Mouse (Mus musculus) lung, postnatal 25 days (tissue): ENCODE measurements around the gene Ier2.

Source experiments
- DNase-seq: peaks from one replicate; pipeline ENCODE4 v3.0.0; 2022; ENCODE audit warnings: low spot score

The Ier2 gene

GRCm38 (mm10) chr8:84661961-84662571 is 586 bp downstream of the Ier2 start:
- DNase-seq, result peak; percentile 50

- DNase-seq, result peak; percentile 98
These were observed 1.2 kb downstream of the Ier2 start for GRCm38 (mm10) chr8:84661458-84661871.

GRCm38 (mm10) chr8:84660819-84661457 is 1.7 kb downstream of the Ier2 start:
- DNase-seq, result peak; percentile 80

GRCm38 (mm10) chr8:84659936-84660818 is 2.5 kb downstream of the Ier2 start:
- DNase-seq, result peak; percentile 86

GRCm38 (mm10) chr8:84658951-84659350 is 3.7 kb downstream of the Ier2 start:
- DNase-seq, result no peak

- no peak for DNase-seq
These were observed 5.0 kb downstream of the Ier2 start for GRCm38 (mm10) chr8:84657680-84658079.

GRCm38 (mm10) chr8:84657203-84657602 is 5.4 kb downstream of the Ier2 start:
- DNase-seq, result no peak

GRCm38 (mm10) chr8:84656641-84657126 is 6.0 kb downstream of the Ier2 start:
- peak; percentile 95 for DNase-seq

GRCm38 (mm10) chr8:84656191-84656525 is 6.5 kb downstream of the Ier2 start:
- DNase-seq, result no peak

GRCm38 (mm10) chr8:84655336-84656190 is 7.1 kb downstream of the Ier2 start:
- no peak for DNase-seq

- no peak for DNase-seq
These were observed 8.1 kb downstream of the Ier2 start for GRCm38 (mm10) chr8:84654597-84654996.

- DNase-seq, result no peak
These were observed 9.5 kb downstream of the Ier2 start for GRCm38 (mm10) chr8:84653092-84653631.

- no peak for DNase-seq
These were observed 12.4 kb downstream of the Ier2 start for GRCm38 (mm10) chr8:84650213-84650612.

GRCm38 (mm10) chr8:84647461-84647901 is 15.2 kb downstream of the Ier2 start:
- DNase-seq, result no peak

- DNase-seq, result no peak
These were observed 15.9 kb downstream of the Ier2 start for GRCm38 (mm10) chr8:84646800-84647199.

- no peak for DNase-seq
These were observed 19.6 kb downstream of the Ier2 start for GRCm38 (mm10) chr8:84643019-84643418.

- no peak for DNase-seq
These were observed 20.9 kb downstream of the Ier2 start for GRCm38 (mm10) chr8:84641578-84642361.

GRCm38 (mm10) chr8:84640617-84641294 is 21.9 kb downstream of the Ier2 start:
- DNase-seq, result no peak

GRCm38 (mm10) chr8:84640010-84640588 is 22.6 kb downstream of the Ier2 start:
- no peak for DNase-seq
